Mouse (Mus musculus): ENCODE measurements around the gene Rxfp2. TPM values are rescaled to one million over a fixed set of nuclear protein-coding genes. Genes with fewer than 3 reads are reported as not detected.

Gene Rxfp2
- polyA plus RNA-seq, 1 experiment from 2014 or later = 0.61 TPM

DNA sequence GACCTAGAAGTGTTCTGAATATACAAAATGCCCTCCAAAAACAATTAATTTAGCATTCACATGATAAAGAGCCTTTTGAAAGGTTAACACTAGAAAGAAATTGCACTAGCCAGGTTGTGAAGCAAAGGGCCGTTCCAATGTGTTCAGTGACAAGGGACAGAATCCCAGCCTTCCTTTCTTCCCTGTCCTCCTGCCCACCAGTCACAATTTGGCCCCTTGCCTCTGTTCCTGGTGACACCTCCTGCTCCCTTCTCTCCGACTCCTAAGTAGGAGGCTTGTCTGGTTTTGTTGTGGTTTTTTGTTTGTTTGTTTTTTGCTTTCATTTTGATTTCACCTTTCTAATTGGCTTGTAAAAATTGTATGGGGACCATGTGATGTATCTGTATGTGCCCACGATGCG is 3.3 kb downstream of the Rxfp2 start:
- no peak overlapping the region for H3K9ac ChIP-seq
- no peak overlapping the region for H3K4me2 ChIP-seq
- no peak overlapping the region for H3K27ac ChIP-seq
- H3K4me1 ChIP-seq = no peaks in the 10 kb centered on the region; the same call in 1 of the 2 replicates
- 67% methylated on average over 4 of the region's 4 CpGs for WGBS
- ATAC-seq (ENCODE audit: borderline replicate concordance, extremely low read depth, low FRiP score, low TSS enrichment) = no peak
- no peaks in the 10 kb centered on the region for H3K27me3 ChIP-seq
- H3K4me3 ChIP-seq = no peak overlapping the region
- H3K9me3 ChIP-seq = no peaks in the 10 kb centered on the region
- no peaks in the 10 kb centered on the region for H3K36me3 ChIP-seq

DNA sequence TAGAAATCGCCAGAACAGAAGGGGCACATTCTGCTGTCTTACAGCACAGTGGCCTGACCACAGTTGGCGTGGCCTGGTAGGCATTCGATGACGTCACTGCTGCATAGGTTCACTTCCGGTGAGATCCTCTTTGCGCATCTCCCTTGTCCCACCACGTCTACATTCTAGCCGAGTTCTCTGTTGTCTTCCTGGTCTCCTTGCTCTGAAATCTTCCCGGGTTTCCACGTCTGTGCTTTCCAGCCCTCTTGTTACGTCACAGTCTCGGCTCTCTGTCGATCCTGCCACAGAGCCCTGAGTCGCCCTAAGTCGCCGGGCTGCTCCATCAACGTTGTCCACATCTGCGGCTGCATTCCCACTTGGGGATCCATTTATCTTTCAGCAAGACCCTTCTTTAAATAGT is 4.1 kb downstream of the Rxfp2 start:
- WGBS = 77% methylated on average over 18 of the region's 18 CpGs
- no peak for ATAC-seq (ENCODE audit: borderline replicate concordance, extremely low read depth, low FRiP score, low TSS enrichment)

DNA sequence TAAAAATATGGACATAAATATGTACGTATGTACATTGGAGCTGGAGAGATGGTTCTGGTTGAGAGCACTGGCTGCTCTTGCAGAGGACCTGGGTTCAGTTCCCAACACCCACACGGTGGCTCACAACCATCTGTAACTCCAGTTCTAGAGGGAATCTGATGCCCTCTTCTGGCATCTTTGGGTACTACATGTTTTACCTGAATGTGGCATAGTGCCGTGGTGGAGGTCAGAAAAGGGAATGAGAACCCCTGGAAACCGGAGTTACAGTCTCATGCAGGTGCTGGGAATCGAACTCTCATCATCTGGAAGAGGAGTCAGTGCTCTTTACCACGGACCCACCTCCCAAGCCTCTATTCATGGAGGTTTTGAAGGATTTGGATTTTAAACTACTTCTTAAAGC is 5.0 kb downstream of the Rxfp2 start:
- Histone ChIP-seq H3K4me2 (no peak overlapping the region), H3K27ac (no peak overlapping the region), H3K9me3 (no peaks in the 10 kb centered on the region), H3K27me3 (no peaks in the 10 kb centered on the region), H3K9ac (no peak overlapping the region), H3K4me1 (no peaks in the 10 kb centered on the region), H3K4me3 (no peak overlapping the region), H3K36me3 (no peaks in the 10 kb centered on the region)
- WGBS = 90% methylated on average over 6 of the region's 6 CpGs
- no peak for ATAC-seq (ENCODE audit: borderline replicate concordance, extremely low read depth, low FRiP score, low TSS enrichment)

More for the DNA sequence above, 4.1 kb downstream of the Rxfp2 start:
- H3K36me3 ChIP-seq = no peaks in the 10 kb centered on the region
- no peaks in the 10 kb centered on the region for H3K4me1 ChIP-seq
- no peak overlapping the region for H3K4me3 ChIP-seq
- H3K27me3 ChIP-seq = no peaks in the 10 kb centered on the region
- H3K9ac ChIP-seq = no peak overlapping the region
- no peak overlapping the region for H3K27ac ChIP-seq
- no peaks in the 10 kb centered on the region for H3K9me3 ChIP-seq
- no peak overlapping the region for H3K4me2 ChIP-seq

DNA sequence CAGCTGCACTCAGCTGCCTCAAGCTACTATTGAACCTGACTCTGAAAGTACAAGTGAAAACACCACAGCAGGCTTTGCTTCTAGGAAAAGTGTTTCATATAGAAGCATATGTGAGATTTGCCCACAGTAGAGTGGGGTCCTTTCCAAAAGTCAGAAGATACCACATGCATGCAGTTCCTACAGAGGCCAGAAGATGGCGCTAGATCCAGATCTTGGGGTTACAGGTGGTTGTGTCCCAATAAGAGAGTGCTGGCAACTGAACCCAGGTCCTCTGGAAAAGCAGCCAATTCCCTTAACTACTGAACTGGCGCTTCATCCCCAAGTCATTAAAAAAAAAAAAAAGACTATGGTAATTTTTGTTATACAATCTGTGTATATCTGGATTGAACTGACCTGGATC is 5.7 kb downstream of the Rxfp2 start:
- ATAC-seq (ENCODE audit: borderline replicate concordance, extremely low read depth, low FRiP score, low TSS enrichment) = no peak
- H3K36me3 ChIP-seq = no peaks in the 10 kb centered on the region
- no peaks in the 10 kb centered on the region for H3K9me3 ChIP-seq
- H3K9ac ChIP-seq = no peak overlapping the region
- no peak overlapping the region for H3K4me2 ChIP-seq
- H3K4me1 ChIP-seq = no peaks in the 10 kb centered on the region
- no peak overlapping the region for H3K4me3 ChIP-seq
- no peak overlapping the region for H3K27ac ChIP-seq
- 73% methylated on average over 2 of the region's 2 CpGs for WGBS
- H3K27me3 ChIP-seq = no peaks in the 10 kb centered on the region

DNA sequence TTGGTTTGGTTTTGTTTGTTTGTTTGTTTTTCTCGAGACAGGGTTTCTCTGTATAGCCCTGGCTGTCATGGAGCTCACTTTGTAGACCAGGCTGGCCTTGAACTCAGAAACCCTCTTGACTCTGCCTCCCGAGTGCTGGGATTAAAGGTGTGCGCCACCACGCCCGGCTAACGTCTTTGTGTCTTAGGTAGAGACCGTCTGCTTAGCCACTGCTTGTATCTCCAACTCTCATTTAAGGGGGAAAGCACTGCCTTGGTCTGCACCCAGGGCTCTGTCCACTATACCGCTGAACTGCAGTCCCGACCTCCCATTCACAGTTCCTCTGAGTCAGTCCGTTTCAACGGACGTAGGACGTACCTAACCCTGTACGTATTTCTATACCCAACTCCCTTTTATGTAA is 6.4 kb downstream of the Rxfp2 start:
- ATAC-seq (ENCODE audit: borderline replicate concordance, extremely low read depth, low FRiP score, low TSS enrichment) = no peak
- Histone ChIP-seq H3K4me3 (no peak overlapping the region), H3K9ac (no peak overlapping the region), H3K4me2 (no peak overlapping the region), H3K27me3 (no peaks in the 10 kb centered on the region), H3K9me3 (no peaks in the 10 kb centered on the region), H3K27ac (no peak overlapping the region), H3K36me3 (no peaks in the 10 kb centered on the region), H3K4me1 (no peaks in the 10 kb centered on the region)
- 93% methylated on average over 14 of the region's 14 CpGs for WGBS

DNA sequence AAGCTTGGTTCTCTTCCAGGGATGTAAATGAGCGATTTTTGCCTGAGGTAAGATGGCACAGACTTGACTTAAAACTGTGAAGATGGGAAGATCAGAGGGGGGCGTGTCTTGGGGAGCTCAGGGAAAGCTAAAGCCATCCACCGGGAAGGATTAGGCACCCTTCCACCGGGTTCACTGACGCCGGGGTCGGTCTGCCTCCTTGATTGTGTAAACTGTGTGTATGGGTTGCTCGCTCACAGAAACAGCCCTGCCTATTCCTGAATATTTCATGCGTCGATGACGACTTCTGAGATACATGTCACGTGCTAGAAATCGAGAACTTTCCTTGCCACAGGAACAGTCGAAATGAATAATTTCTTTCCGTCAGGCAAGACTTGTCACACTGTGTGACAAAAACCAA is 6.9 kb downstream of the Rxfp2 start:
- Histone ChIP-seq H3K4me2 (no peak overlapping the region), H3K4me3 (no peak overlapping the region), H3K27me3 (no peaks in the 10 kb centered on the region), H3K36me3 (no peaks in the 10 kb centered on the region), H3K9me3 (no peaks in the 10 kb centered on the region), H3K9ac (no peak overlapping the region), H3K27ac (no peak overlapping the region), H3K4me1 (no peaks in the 10 kb centered on the region)
- 78% methylated on average over 15 of the region's 15 CpGs for WGBS
- ATAC-seq (ENCODE audit: borderline replicate concordance, extremely low read depth, low FRiP score, low TSS enrichment) = no peak

DNA sequence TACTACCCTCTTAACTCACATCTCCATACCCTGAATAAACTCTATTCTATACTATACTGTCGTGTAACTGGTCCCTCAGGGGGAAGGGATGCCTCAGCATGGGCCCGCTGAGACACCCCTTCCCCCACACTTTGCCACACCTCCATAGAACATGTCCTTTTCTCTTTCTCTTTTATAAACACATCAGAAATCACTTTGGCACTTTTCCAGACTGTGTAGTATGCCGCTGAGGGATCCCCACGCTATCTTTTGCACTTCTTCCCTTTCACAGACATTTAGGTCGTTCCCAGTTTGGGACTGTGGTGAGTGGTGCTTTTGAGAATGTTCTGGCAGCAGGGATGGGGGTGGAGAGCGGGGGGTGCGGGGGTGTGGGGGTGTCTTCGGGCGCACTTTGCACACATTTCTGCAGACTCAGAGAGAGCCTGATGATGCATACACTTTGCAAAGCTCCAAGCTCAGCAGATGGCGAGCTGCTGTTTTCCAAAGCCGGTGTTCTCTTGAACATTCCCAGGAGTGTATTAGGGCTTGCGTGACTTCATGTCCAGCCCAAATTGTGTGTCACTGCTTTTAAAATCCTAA is 8.1 kb downstream of the Rxfp2 start:
- H3K4me2 ChIP-seq = no peak overlapping the region
- H3K27me3 ChIP-seq = no peaks in the 10 kb centered on the region
- H3K36me3 ChIP-seq = no peaks in the 10 kb centered on the region
- no peak overlapping the region for H3K9ac ChIP-seq
- WGBS = 67% methylated on average over 12 of the region's 12 CpGs
- no peak overlapping the region for H3K27ac ChIP-seq
- H3K4me3 ChIP-seq = no peak overlapping the region
- no peak for ATAC-seq (ENCODE audit: borderline replicate concordance, extremely low read depth, low FRiP score, low TSS enrichment)
- H3K4me1 ChIP-seq = no peaks in the 10 kb centered on the region
- no peaks in the 10 kb centered on the region for H3K9me3 ChIP-seq

DNA sequence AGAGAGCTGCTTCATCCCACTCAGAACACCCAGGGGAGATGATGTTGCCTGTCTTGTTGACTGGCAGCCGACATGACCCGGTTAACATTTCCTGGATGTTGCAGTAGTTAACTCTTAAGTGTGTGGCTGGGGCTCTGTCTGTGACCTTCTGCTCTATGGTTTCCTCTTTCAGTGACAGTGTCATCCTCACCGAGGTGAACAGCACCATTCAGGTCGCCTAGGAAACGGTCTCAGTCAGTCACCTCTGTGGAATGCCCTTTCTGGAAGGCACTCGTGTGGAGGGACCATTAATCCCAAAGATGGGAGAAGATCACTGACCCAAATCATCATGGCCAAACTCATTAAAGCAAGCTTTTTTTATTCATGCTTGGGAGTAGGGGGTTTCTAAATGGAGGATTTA is 12.7 kb downstream of the Rxfp2 start:
- no peak overlapping the region for H3K9ac ChIP-seq
- H3K9me3 ChIP-seq = no peaks in the 10 kb centered on the region
- 25% methylated on average over 6 of the region's 6 CpGs for WGBS
- no peaks in the 10 kb centered on the region for H3K27me3 ChIP-seq
- no peaks in the 10 kb centered on the region for H3K36me3 ChIP-seq
- no peak overlapping the region for H3K4me2 ChIP-seq
- no peak overlapping the region for H3K27ac ChIP-seq
- H3K4me3 ChIP-seq = no peak overlapping the region
- no peak for ATAC-seq (ENCODE audit: borderline replicate concordance, extremely low read depth, low FRiP score, low TSS enrichment)
- H3K4me1 ChIP-seq = 0 out of 2 replicates have a peak, but pooled peaks cover 5% of the 10 kb centered on the region

DNA sequence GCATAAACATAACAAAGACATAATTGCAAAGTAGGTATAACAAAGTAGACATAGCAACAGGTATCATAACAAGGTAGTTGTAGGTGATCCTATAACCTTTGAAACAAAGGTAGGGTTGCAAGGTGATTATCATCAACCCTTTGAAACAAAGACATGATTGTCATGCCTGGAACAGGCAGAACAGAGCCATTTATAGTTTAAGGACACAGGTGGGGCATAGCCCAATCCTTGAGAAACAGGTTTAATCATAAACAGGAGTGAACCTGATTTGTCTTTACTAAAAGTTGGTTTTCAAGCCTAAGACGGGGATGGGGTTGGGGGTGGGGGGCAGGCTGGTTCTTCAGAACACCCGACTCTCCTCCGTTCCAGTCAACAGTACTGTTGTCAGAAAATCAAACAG is 13.2 kb downstream of the Rxfp2 start:
- ATAC-seq (ENCODE audit: borderline replicate concordance, extremely low read depth, low FRiP score, low TSS enrichment) = no peak

DNA sequence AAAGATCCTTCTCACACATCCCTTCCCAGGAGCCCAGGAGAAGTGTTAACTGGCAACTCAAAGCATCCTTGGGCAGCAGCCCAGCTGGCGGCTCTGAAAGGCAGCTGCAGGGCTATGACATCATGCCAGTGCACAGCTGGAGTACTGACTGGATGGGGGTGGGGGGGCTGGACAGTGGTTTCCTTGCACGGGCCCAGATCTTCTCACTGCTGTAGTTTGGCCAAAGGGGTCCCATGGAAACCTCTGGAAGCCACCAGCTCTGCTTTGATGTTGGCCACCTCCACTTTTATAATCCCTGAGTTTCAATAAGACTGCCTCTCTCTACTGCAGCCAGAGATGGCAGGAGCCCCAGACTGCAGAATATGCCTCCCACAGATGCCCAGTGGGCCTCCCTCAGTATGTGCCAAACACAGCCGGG is 13.6 kb downstream of the Rxfp2 start:
- no peak overlapping the region for H3K4me2 ChIP-seq
- WGBS = 41% methylated on average over 3 of the region's 3 CpGs
- peak; percentile 27; the same call in 1 of the 2 replicates for ATAC-seq (ENCODE audit: borderline replicate concordance, extremely low read depth, low FRiP score, low TSS enrichment)

More for the DNA sequence above, 13.2 kb downstream of the Rxfp2 start:
- Histone ChIP-seq H3K4me2 (no peak overlapping the region), H3K27ac (no peak overlapping the region), H3K4me1 (0 out of 2 replicates have a peak, but pooled peaks cover 5% of the 10 kb centered on the region), H3K9me3 (no peaks in the 10 kb centered on the region), H3K9ac (no peak overlapping the region), H3K27me3 (no peaks in the 10 kb centered on the region), H3K4me3 (no peak overlapping the region), H3K36me3 (no peaks in the 10 kb centered on the region)
- WGBS = 69% methylated on average over 3 of the region's 3 CpGs

DNA sequence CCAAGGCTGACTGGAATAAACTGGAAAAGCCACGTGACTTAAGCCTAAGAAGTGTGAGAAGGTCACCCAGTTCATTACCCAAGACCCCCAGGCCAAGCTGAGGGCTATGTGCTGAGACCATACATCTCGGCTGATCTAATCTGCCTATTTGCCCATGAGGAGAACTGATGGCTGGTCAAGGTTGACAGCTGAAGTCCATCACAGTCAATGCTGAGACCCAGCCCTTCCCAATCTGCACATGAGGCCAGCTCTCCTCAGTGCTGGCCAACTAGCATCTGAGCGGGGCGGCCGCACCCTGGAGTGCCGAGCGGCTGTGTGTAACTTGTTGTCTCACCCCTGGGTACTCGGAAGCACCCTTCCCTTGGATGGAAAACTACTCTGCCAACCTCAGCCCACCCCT is 17.8 kb downstream of the Rxfp2 start:
- Histone ChIP-seq H3K36me3 (no peaks in the 10 kb centered on the region), H3K4me1 (0 out of 2 replicates have a peak, but pooled peaks cover 5% of the 10 kb centered on the region), H3K4me3 (no peak overlapping the region), H3K4me2 (no peak overlapping the region), H3K27ac (no peak overlapping the region), H3K27me3 (no peaks in the 10 kb centered on the region), H3K9ac (no peak overlapping the region), H3K9me3 (no peaks in the 10 kb centered on the region)
- 76% methylated on average over 8 of the region's 8 CpGs for WGBS
- ATAC-seq (ENCODE audit: borderline replicate concordance, extremely low read depth, low FRiP score, low TSS enrichment) = no peak

More for the DNA sequence above, 13.6 kb downstream of the Rxfp2 start:
- Histone ChIP-seq H3K4me3 (no peak overlapping the region), H3K9ac (no peak overlapping the region), H3K27ac (no peak overlapping the region), H3K9me3 (no peaks in the 10 kb centered on the region), H3K36me3 (no peaks in the 10 kb centered on the region), H3K27me3 (no peaks in the 10 kb centered on the region), H3K4me1 (0 out of 2 replicates have a peak, but pooled peaks cover 5% of the 10 kb centered on the region)

DNA sequence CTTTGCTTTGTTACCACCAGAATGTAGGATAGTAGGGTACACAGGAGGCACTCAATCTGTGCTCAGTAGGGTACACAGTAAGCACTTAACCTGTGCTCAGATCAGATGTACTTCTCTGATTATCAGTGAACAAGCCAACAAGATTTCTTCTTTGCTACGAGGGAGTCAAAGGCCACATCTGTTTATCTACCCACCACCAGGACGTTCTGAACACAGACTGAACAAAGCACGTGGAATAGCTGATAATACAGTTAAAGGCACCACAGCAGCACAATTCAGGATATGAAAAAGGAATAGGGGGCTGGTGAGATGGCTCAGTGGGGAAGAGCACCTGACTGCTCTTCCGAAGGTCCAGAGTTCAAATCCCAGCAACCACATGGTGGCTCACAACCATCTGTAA is 18.4 kb downstream of the Rxfp2 start:
- Histone ChIP-seq H3K4me2 (no peak overlapping the region), H3K9me3 (no peaks in the 10 kb centered on the region), H3K36me3 (no peaks in the 10 kb centered on the region), H3K27ac (no peak overlapping the region), H3K27me3 (no peaks in the 10 kb centered on the region), H3K9ac (no peak overlapping the region), H3K4me1 (0 out of 2 replicates have a peak, but pooled peaks cover 4% of the 10 kb centered on the region), H3K4me3 (no peak overlapping the region)
- 33% methylated on average over 4 of the region's 4 CpGs for WGBS
- ATAC-seq (ENCODE audit: borderline replicate concordance, extremely low read depth, low FRiP score, low TSS enrichment) = no peak

DNA sequence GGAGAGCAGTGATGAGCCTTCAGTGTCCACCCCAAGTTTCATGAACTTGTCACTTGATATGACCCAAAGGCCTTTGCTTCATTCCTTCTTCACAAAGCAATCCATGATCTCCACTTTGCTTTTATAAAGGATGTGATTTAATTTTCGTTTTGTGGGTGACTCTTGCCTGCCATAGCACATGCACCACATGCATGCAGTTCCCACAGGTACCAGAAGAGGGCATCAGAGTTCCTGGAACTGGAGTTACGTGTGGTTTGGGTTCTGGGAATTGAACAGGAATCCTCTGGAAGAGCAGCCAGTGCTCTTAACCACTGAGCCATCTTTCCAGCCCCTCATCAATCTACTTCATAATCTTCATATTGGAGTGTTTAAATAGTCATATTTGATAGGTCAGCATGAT is 26.1 kb downstream of the Rxfp2 start:
- Histone ChIP-seq H3K9ac (no peak overlapping the region), H3K27me3 (no peaks in the 10 kb centered on the region), H3K4me3 (no peak overlapping the region), H3K4me1 (no peaks in the 10 kb centered on the region), H3K4me2 (no peak overlapping the region), H3K36me3 (no peaks in the 10 kb centered on the region), H3K27ac (no peak overlapping the region), H3K9me3 (no peaks in the 10 kb centered on the region)
- WGBS = 55% methylated on average over 2 of the region's 2 CpGs
- ATAC-seq (ENCODE audit: borderline replicate concordance, extremely low read depth, low FRiP score, low TSS enrichment) = no peak

Measured in lung, embryonic 15.5 days (tissue).